Mouse (Mus musculus): ENCODE measurements at regions not wholly inside any gene's neighbourhood (a gene's known extent, or its start where the extent isn't known, plus 50 kb on each side); places are given as distances from the start of the nearest gene placed in this dataset.

DNA sequence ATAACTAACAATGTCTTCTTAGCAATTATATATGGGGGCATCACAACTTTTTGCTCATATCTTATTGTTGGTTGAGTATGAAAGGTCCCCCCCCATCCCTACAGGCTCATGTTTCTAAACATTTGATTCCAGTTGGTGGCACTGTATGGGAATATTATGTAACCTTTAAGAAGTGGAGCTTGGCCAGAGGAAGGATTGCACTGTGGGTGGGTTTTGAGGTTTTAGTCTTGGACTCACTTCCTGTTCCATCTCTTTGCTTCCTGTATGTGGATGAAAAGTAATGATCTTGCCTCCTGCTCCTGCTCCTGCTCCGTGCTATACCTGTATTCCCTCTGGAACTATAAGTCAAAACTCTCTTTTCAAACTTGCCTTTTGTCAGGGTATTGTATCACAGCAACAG is 778.2 kb upstream of the Lrrc6 start:
- DNase-seq, result no peak

DNA sequence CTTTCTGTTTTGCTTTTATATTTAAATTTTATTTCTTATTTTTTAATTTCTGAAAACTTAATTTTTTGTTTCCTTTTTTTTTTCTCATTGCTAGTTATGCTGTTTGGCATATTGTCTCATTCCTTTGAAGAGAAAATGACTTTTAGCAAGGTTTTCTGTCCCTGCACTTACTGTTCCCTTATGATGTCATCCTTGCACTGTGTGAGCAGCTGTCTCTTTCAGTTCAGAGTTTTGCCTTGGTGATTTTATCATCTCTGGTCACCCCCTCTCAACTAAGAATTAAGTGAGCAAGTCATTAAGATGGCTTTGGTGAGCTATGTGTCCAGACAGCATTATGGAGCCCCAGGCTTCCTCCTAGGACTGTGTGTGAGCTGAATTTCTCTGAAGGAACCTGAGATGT is 774.3 kb upstream of the Lrrc6 start:
- DNase-seq, result no peak

DNA sequence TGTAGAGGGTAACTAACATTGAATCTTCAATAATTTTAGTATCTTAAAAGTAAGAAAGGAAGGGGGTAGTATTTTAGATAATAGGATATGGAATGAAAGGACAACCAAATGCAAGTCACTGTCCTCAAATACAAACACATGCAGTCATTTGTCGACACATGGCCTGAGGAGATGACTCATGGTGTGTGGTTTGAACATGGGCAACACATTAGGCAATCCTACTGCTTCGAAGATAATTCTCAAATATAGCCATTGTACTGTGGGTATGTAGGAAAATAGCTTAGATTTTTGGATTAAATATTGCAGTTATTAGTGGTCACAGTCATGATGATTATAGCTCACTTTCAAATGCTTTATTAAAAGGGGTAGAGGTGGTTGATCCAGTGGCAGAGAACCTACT is 771.7 kb upstream of the Lrrc6 start:
- no peak for DNase-seq

DNA sequence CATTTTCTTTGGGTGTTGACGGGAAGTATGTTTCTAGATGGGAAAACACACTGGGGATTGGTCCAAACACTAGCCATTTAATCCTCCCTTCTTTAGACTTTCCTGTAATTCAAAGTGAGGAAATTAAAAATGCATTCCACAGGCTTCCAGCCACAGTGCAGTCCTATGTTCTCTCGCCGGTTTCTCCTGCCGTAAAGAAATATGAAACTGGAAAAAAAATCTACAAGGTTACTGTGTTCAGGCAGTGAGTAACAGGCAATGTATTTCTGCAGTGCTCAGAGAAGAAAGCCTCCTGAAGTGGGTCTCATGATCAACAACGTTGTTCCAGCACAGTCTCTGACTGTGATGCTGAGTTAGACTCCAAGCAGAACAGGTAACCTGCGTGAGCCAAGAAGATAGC is 763.0 kb upstream of the Lrrc6 start:
- DNase-seq, result no peak

DNA sequence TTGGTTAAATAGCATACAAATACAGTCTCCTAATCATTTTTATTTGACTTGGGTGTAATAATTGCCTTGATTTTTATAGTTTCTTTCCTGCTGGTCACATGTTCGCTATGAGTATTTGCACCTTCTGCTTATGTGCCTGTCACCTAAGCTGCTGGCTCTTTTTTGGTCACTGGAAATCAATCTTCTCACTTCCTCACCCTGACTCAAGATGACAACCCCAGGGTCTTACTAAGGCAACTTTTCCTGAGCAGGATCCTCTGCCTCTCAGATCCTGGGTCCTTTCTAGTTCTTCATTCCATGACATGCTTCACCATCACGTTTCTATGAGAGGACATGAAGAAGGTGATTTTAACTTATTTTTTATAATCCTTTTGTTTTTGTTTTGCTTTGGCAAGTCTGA is 762.6 kb upstream of the Lrrc6 start:
- DNase-seq, result no peak

DNA sequence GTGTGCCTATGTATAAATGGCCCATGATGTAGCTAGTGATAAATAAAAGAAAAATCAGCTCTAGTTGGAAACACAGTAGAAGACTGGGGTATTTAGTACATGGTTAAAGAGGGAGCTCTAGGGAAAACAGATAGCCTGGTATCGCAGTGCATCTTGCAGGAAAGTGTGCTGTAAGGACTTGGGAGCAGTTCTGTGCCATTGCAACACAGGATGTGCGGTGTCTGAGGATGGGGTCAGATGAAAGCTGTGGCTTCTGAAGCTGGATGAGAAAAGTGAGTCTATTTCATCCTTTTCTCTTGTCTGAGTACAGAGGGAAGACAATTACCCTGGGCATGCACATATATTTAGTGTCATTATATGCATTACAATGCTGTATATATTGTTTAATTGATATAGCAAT is 761.6 kb upstream of the Lrrc6 start:
- no peak for DNase-seq

DNA sequence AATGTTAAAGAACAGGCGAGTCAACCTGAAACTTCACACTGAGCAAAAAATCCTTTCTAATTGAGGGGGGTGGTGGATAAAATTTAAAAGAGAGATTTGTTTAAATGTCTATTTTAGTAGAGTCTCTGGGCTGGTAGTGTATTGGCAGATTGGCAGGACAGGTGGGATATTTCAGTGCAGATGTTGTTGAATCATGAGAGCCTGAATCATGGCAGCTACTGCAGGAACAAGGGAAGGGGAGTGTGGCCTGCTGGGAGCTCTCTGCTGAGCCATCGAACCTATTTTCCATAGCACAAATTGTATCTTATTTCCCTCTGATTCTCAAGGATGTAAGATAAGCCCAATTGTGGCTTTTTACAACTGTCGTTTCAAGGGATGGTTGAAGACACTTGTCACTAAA is 760.0 kb upstream of the Lrrc6 start:
- no peak for DNase-seq

DNA sequence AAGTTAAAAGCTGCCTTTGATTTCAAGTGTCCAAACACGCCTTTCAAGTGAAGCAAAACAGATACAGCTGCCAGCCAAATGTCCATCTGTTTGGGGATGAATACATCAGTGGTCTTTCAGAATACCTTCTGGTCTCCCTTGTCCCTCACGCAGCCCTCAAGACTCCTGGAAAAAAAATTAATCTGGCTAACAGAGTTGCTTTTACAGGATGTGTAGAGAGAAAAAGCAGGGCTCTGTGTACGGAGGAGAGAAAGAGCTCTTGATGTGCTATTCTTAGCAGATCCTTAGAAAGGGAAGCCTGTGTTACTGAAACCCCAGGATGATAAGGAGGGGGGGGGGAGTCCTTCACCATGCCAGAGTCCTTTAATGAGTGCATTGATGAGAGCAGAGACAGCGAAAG is 748.4 kb upstream of the Lrrc6 start:
- no peak for DNase-seq

DNA sequence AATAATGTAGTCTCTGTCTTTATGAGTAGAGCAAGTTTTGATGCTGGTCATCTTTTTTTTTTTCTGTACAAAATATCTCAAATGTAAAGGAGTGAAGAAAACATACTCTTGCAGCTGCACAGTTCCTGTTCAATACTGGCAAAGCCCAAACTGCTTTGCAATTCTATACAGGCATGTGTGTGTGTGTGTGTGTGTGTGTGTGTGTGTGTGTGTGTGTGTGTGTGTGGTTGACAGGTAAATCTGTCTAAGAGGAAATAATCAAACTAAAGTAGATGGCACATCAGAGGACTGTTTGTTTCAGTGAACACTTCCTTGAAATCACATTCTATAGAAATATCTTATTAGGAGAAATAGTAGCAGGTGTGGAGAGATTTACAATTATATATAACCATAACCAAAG is 747.8 kb upstream of the Lrrc6 start:
- DNase-seq, result no peak

DNA sequence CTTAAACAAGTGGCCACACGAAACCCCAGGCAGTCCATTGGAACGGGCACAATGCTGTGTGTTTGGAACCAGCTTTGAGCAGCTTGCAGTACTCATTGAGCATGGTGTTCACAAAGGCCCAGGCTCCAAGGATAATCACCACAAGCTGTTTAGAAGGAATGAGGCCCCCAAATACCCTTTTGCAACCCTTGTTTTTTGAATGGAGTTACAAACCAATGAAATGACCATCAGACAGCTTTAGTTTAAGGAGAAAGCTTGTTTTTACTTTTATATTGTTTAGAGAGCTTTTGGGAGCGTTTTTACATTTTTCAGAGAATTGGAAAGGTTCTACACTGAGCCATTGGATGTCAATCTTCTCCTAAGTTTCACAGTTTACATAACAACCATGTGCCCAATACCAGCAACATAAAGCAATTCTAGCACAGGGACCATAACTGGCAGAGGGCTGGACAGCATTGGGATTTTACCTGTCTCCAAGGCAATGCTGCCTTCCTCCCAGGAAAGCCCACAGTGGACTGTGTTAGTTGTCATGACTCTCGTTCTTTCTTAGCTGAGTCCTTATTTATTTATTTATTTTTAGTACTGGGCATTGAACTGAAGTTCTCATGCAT is 745.1 kb upstream of the Lrrc6 start:
- no peak for DNase-seq

DNA sequence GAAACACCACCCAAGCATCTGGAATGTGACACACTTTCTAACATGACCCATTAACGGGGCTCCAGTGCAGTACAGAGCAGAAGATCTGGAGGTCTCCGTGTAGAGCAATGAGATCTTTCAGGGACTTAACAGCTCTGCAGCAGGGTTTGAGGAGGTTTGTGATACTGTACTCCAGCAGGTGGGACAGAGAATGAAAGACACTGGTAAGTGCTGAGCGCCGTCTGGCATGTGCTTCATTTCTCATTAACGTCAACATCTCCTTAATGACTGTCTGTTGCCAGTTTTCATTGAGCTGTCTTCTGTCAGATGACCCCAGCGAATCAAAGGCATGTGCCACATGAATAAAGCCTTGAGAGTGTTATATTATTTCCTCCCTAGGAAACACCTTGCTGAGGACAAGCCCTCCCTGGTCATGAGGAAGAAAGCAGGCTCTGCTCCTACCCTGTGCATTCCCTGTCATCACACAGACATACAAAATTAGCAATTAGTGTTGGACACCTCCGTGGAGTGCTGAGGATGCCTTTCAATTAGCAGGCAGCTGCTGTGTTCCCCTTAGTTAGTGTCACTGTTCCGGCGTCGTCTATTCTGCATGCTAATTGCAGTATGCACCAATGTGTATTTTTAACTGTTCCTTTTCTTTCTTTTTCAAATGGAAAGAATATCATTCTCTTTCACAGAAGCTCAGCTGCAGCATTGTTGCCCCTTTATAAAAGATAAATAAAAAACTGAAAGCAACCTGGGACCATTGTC is 744.4 kb upstream of the Lrrc6 start:
- no peak for DNase-seq

DNA sequence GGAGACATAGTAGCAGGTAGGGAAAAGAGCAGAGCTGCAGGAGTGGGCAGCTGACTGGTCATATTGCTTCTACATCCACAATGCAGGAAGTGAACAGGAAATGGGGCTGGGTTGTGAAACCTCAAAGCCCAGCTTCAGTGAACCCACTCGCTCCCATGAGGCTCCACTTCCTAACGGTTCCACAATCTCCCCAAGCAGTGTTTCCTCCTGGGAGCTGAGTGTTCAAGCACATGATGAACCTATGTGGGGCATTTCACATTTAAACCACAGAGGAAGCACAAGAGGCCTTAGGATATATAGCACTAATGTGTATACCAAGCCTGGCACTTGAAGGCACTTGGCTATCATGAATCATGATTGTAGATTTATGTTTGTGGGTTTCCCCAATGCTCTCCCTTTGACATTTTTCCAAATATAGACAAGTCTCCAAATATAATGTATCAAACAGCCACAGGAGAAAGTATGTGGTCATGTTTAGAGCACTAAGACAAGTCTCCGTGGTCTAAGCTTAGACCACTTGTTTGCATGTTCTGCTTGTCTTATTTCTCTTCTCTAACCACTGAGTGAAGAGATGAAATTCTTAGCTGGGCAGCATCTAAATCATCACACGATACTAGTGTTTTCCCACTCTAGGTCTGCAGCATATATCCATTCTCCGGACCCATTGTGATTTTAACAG is 734.5 kb upstream of the Lrrc6 start:
- DNase-seq, result peak; percentile 13 to 16

DNA sequence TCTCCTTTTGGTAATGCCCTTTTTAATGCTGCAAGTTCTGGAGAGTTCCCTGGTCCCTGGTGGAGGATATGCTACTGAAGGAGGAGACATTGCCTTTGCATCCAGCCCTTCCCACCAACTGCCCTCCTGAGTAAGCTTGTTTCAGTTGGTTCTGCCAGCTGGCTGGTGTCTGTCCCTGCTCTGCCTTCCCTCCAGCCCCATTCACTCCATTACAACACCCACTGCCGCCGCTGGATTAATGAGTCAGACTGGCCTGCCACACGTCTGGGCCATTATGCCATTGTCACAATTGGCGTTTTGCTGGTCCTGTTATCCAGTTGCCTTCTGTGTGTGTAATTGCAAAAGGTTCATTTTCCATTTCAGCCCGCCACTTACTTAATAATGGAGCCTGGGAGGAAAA is 728.6 kb upstream of the Lrrc6 start:
- DNase-seq, result no peak

DNA sequence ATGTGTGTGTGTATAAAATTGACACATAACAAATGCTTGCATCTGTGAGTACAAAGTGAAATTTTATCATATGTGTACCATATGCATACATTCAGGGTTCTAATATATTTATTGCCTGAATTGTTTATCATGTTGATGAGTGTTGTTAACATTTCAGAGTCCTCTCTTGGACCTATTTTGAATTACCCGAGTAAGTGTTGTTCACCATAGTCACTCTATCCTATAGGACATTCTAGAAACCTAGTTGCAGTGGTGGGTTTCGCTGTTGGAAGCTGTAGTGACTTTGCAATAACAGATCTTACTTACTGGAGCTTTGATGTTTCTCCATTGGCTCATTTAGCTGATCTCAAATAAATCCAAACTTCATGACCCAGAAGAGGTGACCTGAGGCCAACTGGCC is 727.9 kb upstream of the Lrrc6 start:
- DNase-seq, result no peak

DNA sequence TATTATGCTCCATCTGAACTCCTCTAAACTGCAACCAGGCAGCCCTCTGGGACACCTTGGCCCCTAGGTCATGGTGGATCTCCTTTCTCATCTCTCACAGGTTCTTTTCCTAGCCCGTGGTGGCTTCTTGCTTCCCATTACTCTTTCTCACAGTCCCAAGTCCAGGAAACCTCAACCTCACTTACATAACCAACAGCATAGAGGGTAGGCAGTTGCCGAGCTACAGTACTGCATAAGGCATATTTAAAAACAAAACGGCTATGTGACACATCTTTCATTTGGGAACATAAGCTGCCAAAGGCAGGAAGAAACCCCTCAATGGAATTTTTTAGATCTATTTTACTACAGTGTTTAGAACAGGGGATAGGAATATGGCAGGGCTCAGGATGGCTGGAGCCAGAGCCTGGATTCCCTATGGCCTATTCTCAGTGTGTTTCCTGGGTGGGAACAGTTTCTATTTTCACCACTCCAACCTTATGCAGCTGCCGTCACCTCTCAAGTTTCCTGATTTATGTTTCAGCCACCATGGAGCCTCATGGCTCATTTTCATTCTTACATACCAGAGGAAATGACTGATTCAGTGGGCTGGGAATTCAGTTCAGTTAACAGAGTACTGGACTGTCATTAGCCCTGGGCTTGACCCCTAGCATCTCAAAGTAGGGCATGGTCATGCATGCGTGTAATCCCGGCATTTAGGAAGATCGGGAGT is 726.9 kb upstream of the Lrrc6 start:
- no peak for DNase-seq

DNA sequence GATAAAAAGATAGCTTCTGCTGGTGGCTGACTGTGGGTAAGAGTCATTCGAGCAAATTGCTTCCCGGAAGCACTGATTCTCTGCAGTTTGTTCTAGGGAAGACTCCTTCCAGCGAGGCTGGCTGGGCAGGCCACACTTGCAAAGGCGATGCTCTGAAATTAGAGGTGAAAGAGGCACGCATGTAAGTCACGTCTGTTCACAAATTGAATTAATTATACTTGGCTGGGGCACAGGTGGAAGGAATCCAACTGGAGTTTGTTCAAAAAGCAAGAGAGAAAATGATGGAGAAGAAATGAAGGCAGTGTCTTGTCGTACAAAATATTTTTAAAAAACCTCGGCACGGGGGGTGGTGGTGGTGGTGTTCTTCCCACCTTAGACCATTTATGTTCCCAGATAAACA is 726.2 kb upstream of the Lrrc6 start:
- DNase-seq, result no peak

All from B cell, adult 2 months (primary cell).